Mouse (Mus musculus): ENCODE measurements around the gene Dstyk.

Dstyk gene

GRCm38 (mm10) chr1:132417319-132418251, at the start of gene Dstyk:
Gene Dstyk (plus strand): TSS chr1:132417555.
- peak; percentile 78 for DNase-seq (ENCODE audit: low read depth)

- peak; percentile 91 for DNase-seq (ENCODE audit: low read depth)
Measured at GRCm38 (mm10) chr1:132367692-132368506, 49.5 kb upstream of the Dstyk start.

GRCm38 (mm10) chr1:132370681-132371173, 46.6 kb upstream of the Dstyk start:
- no peak for DNase-seq (ENCODE audit: low read depth)

- no peak for DNase-seq (ENCODE audit: low read depth)
Measured at GRCm38 (mm10) chr1:132371298-132372081, 45.9 kb upstream of the Dstyk start.

GRCm38 (mm10) chr1:132372354-132372753, 45.0 kb upstream of the Dstyk start:
- DNase-seq (ENCODE audit: low read depth) = no peak

GRCm38 (mm10) chr1:132372896-132373534, 44.3 kb upstream of the Dstyk start:
- no peak for DNase-seq (ENCODE audit: low read depth)

- no peak for DNase-seq (ENCODE audit: low read depth)
Measured at GRCm38 (mm10) chr1:132374140-132374872, 43.0 kb upstream of the Dstyk start.

- no peak for DNase-seq (ENCODE audit: low read depth)
Measured at GRCm38 (mm10) chr1:132374873-132375244, 42.5 kb upstream of the Dstyk start.

GRCm38 (mm10) chr1:132375256-132375655, 42.1 kb upstream of the Dstyk start:
- no peak for DNase-seq (ENCODE audit: low read depth)

GRCm38 (mm10) chr1:132376211-132377054, 40.9 kb upstream of the Dstyk start:
- DNase-seq (ENCODE audit: low read depth) = no peak

GRCm38 (mm10) chr1:132377055-132377365, 40.3 kb upstream of the Dstyk start:
- no peak for DNase-seq (ENCODE audit: low read depth)

GRCm38 (mm10) chr1:132377811-132378210, 39.5 kb upstream of the Dstyk start:
- DNase-seq (ENCODE audit: low read depth) = no peak

- no peak for DNase-seq (ENCODE audit: low read depth)
Measured at GRCm38 (mm10) chr1:132380550-132381100, 36.7 kb upstream of the Dstyk start.

- DNase-seq (ENCODE audit: low read depth) = no peak
Measured at GRCm38 (mm10) chr1:132381929-132382328, 35.4 kb upstream of the Dstyk start.

- DNase-seq (ENCODE audit: low read depth) = no peak
Measured at GRCm38 (mm10) chr1:132384001-132384554, 33.3 kb upstream of the Dstyk start.

GRCm38 (mm10) chr1:132385266-132385665, 32.1 kb upstream of the Dstyk start:
- DNase-seq (ENCODE audit: low read depth) = no peak

GRCm38 (mm10) chr1:132385711-132386110, 31.6 kb upstream of the Dstyk start:
- DNase-seq (ENCODE audit: low read depth) = no peak

- DNase-seq (ENCODE audit: low read depth) = no peak
Measured at GRCm38 (mm10) chr1:132386266-132386665, 31.1 kb upstream of the Dstyk start.

- no peak for DNase-seq (ENCODE audit: low read depth)
Measured at GRCm38 (mm10) chr1:132387943-132388342, 29.4 kb upstream of the Dstyk start.

Data from c-Kit-positive CD71-positive TER-119-negative erythroid progenitor cells, embryonic 14.5 days (primary cell).